Mouse (Mus musculus) ES-Bruce4 (cell line): Measurements from ENCODE around the gene Wnt8b. TPM values are rescaled to one million over a fixed set of nuclear protein-coding genes. Genes with fewer than 3 reads are reported as not detected.
"Not testable (repeated sequence)": the region's sequence is repeated elsewhere in the genome, so short reads cannot be mapped to it uniquely, and the experiment has no call there.

Experiments used
- H3K27ac ChIP-seq: 2 replicates; pipeline ENCODE4 v1.5.1; 2012; ENCODE audit warnings: low read length, inconsistent platforms; ENCODE audit not compliant: insufficient read depth
- H3K27me3 ChIP-seq: 2 replicates; pipeline ENCODE4 v1.6.1; 2012; ENCODE audit warnings: mild to moderate bottlenecking, low read length, inconsistent platforms; ENCODE audit not compliant: control insufficient read depth, poor library complexity, insufficient read depth, severe bottlenecking
- H3K36me3 ChIP-seq: 2 replicates; pipeline ENCODE4 v1.6.1; 2012; ENCODE audit warnings: inconsistent platforms, mild to moderate bottlenecking, low read length, moderate library complexity; ENCODE audit not compliant: control insufficient read depth, poor library complexity, insufficient read depth, severe bottlenecking
- H3K4me1 ChIP-seq: one replicate; pipeline ENCODE4 v1.8.1; 2011; ENCODE audit warnings: low read length; ENCODE audit not compliant: control insufficient read depth, insufficient read depth
- H3K4me3 ChIP-seq: 2 replicates; pipeline ENCODE4 v1.5.1; 2011; ENCODE audit warnings: low read depth, mild to moderate bottlenecking, low read length
- H3K9ac ChIP-seq: 2 replicates; pipeline ENCODE4 v1.6.1; 2012; ENCODE audit warnings: low read depth, mild to moderate bottlenecking, inconsistent platforms; ENCODE audit not compliant: poor library complexity, severe bottlenecking
- H3K9me3 ChIP-seq: replicated peaks from 2 replicates; pipeline ENCODE4 v1.6.1; 2012; ENCODE audit warnings: mild to moderate bottlenecking, low read length, inconsistent platforms; ENCODE audit not compliant: control insufficient read depth, poor library complexity, insufficient read depth, severe bottlenecking
- CTCF ChIP-seq: IDR thresholded peaks from one replicate; pipeline ENCODE4 v1.8.1; 2011; ENCODE audit warnings: low read depth, low read length
- EP300 ChIP-seq: IDR thresholded peaks from 2 replicates; pipeline ENCODE4 v1.6.1; 2011; ENCODE audit warnings: low read depth, low read length; ENCODE audit not compliant: insufficient read depth
- POLR2A ChIP-seq: IDR thresholded peaks from one replicate; pipeline ENCODE4 v1.8.1; 2011; ENCODE audit warnings: low read length; ENCODE audit not compliant: insufficient read depth
- polyA plus RNA-seq: library from polyadenylated mRNA; stranded (reverse); fragments of >200 nt; gene quantifications from 2 replicates; pipeline ENCODE4 v1.2.4, GENCODE M21; 2011; ENCODE audit warnings: low read depth; ENCODE audit not compliant: missing spikeins, insufficient read depth, insufficient read length

Gene Wnt8b
- polyA plus RNA-seq, 1 experiment: not detected

- no peak overlapping the region for H3K27ac ChIP-seq
- no peaks in the 10 kb centered on the region for H3K9me3 ChIP-seq
- no peak overlapping the region for H3K4me3 ChIP-seq
- TF ChIP-seq EP300: no peak
- TF ChIP-seq POLR2A: no peak
- TF ChIP-seq CTCF: no peak
- peaks cover 5% of the 10 kb centered on the region for H3K4me1 ChIP-seq
- no peak overlapping the region for H3K9ac ChIP-seq
- no peaks in the 10 kb centered on the region for H3K36me3 ChIP-seq
- no peaks in the 10 kb centered on the region for H3K27me3 ChIP-seq
Measured at GRCm38 (mm10) chr19:44458696-44459095, 34.6 kb upstream of the Wnt8b start.

GRCm38 (mm10) chr19:44460441-44460840, 32.8 kb upstream of the Wnt8b start:
- H3K9me3 ChIP-seq: no peaks in the 10 kb centered on the region
- no peak for TF ChIP-seq EP300
- TF ChIP-seq POLR2A: no peak
- H3K36me3 ChIP-seq: no peaks in the 10 kb centered on the region
- peaks cover 5% of the 10 kb centered on the region for H3K4me1 ChIP-seq
- no peak overlapping the region for H3K27ac ChIP-seq
- H3K4me3 ChIP-seq: no peak overlapping the region
- no peaks in the 10 kb centered on the region for H3K27me3 ChIP-seq
- H3K9ac ChIP-seq: no peak overlapping the region

- Histone ChIP-seq H3K27me3 (no peaks in the 10 kb centered on the region), H3K36me3 (no peaks in the 10 kb centered on the region), H3K27ac (no peak overlapping the region), H3K4me1 (peaks cover 5% of the 10 kb centered on the region), H3K4me3 (no peak overlapping the region), H3K9me3 (no peaks in the 10 kb centered on the region), H3K9ac (no peak overlapping the region)
- no peak for TF ChIP-seq POLR2A
- no peak for TF ChIP-seq EP300
Measured at GRCm38 (mm10) chr19:44461500-44461899, 31.8 kb upstream of the Wnt8b start.

GRCm38 (mm10) chr19:44462141-44462540, 31.1 kb upstream of the Wnt8b start:
- no peaks in the 10 kb centered on the region for H3K27me3 ChIP-seq
- H3K27ac ChIP-seq: no peak overlapping the region
- peaks cover 3% of the 10 kb centered on the region for H3K4me1 ChIP-seq
- H3K9ac ChIP-seq: no peak overlapping the region
- no peak for TF ChIP-seq POLR2A
- no peak for TF ChIP-seq CTCF
- no peak for TF ChIP-seq EP300
- H3K4me3 ChIP-seq: no peak overlapping the region
- no peaks in the 10 kb centered on the region for H3K36me3 ChIP-seq
- no peaks in the 10 kb centered on the region for H3K9me3 ChIP-seq

- not testable (repeated sequence) for H3K4me1 ChIP-seq, H3K27me3 ChIP-seq, H3K4me3 ChIP-seq, H3K9ac ChIP-seq, H3K27ac ChIP-seq, H3K9me3 ChIP-seq, H3K36me3 ChIP-seq
Measured at GRCm38 (mm10) chr19:44465960-44466525, 27.2 kb upstream of the Wnt8b start.

GRCm38 (mm10) chr19:44474158-44474557, 19.1 kb upstream of the Wnt8b start:
- Histone ChIP-seq H3K9ac (no peak overlapping the region), H3K36me3 (no peaks in the 10 kb centered on the region), H3K9me3 (peaks cover 4% of the 10 kb centered on the region; the same call in 1 of the 2 replicates), H3K27me3 (no peaks in the 10 kb centered on the region), H3K4me3 (no peak overlapping the region), H3K27ac (no peak overlapping the region), H3K4me1 (no peaks in the 10 kb centered on the region)
- TF ChIP-seq CTCF (peak; percentile 100), EP300 (no peak)

- TF ChIP-seq POLR2A: no peak
- TF ChIP-seq CTCF: no peak
- no peak for TF ChIP-seq EP300
- Histone ChIP-seq H3K36me3 (no peaks in the 10 kb centered on the region), H3K27ac (no peak overlapping the region), H3K4me1 (no peaks in the 10 kb centered on the region), H3K9me3 (no peaks in the 10 kb centered on the region), H3K9ac (no peak overlapping the region), H3K27me3 (no peaks in the 10 kb centered on the region), H3K4me3 (no peak overlapping the region)
Measured at GRCm38 (mm10) chr19:44475268-44475667, 18.0 kb upstream of the Wnt8b start.
